Mouse (Mus musculus): ENCODE measurements around the gene Slc17a5. TPM values are rescaled to one million over a fixed set of nuclear protein-coding genes. Genes with fewer than 3 reads are reported as not detected.

The Slc17a5 gene
- polyA plus RNA-seq, 1 experiment from 2014 or later = 12.2 TPM

GRCm38 (mm10) chr9:78538421-78538820, 49.4 kb downstream of the Slc17a5 start:
- Histone ChIP-seq H3K36me3 (ENCODE audit: insufficient read depth) (no peaks in the 10 kb centered on the region), H3K4me1 (ENCODE audit: insufficient read depth) (no peaks in the 10 kb centered on the region), H3K27me3 (ENCODE audit: insufficient read depth, low read length) (no peaks in the 10 kb centered on the region), H3K27ac (ENCODE audit: low read depth) (no peak overlapping the region), H3K9ac (no peak overlapping the region), H3K9me3 (ENCODE audit: low read depth, low read length) (no peaks in the 10 kb centered on the region), H3K4me2 (no peak overlapping the region), H3K4me3 (ENCODE audit: low read depth, low read length) (no peak overlapping the region)
- DNase-seq (no peak), ATAC-seq (ENCODE audit: insufficient read depth) (no peak)
- TF ChIP-seq CTCF (IDR thresholded peaks at IDR 0.05; ENCODE audit: low read depth) = no peak
- 50% methylated on average over 6 of the region's 6 CpGs for WGBS

- DNase-seq (no peak), ATAC-seq (ENCODE audit: insufficient read depth) (no peak)
- TF ChIP-seq CTCF (IDR thresholded peaks at IDR 0.05; ENCODE audit: low read depth) = no peak
- Histone ChIP-seq H3K27me3 (ENCODE audit: insufficient read depth, low read length) (no peaks in the 10 kb centered on the region), H3K36me3 (ENCODE audit: insufficient read depth) (no peaks in the 10 kb centered on the region), H3K4me2 (no peak overlapping the region), H3K4me3 (ENCODE audit: low read depth, low read length) (no peak overlapping the region), H3K4me1 (ENCODE audit: insufficient read depth) (no peaks in the 10 kb centered on the region), H3K27ac (ENCODE audit: low read depth) (no peak overlapping the region), H3K9me3 (ENCODE audit: low read depth, low read length) (no peaks in the 10 kb centered on the region), H3K9ac (no peak overlapping the region)
- WGBS = 83% methylated on average over 9 of the region's 9 CpGs
Observed at GRCm38 (mm10) chr9:78537154-78537873, 50.5 kb downstream of the Slc17a5 start.

- no peak for ATAC-seq (ENCODE audit: insufficient read depth)
- DNase-seq = no peak
- Histone ChIP-seq H3K4me3 (ENCODE audit: low read depth, low read length) (no peak overlapping the region), H3K9ac (no peak overlapping the region), H3K27ac (ENCODE audit: low read depth) (no peak overlapping the region), H3K4me1 (ENCODE audit: insufficient read depth) (0 out of 2 replicates have a peak, but pooled peaks cover 7% of the 10 kb centered on the region), H3K9me3 (ENCODE audit: low read depth, low read length) (no peaks in the 10 kb centered on the region), H3K27me3 (ENCODE audit: insufficient read depth, low read length) (no peaks in the 10 kb centered on the region), H3K4me2 (no peak overlapping the region), H3K36me3 (ENCODE audit: insufficient read depth) (no peaks in the 10 kb centered on the region)
- no peak for TF ChIP-seq CTCF (IDR thresholded peaks at IDR 0.05; ENCODE audit: low read depth)
- 66% methylated on average over 7 of the region's 7 CpGs for WGBS
Observed at GRCm38 (mm10) chr9:78534606-78535005, 53.2 kb downstream of the Slc17a5 start.

GRCm38 (mm10) chr9:78533296-78533935, 54.4 kb downstream of the Slc17a5 start:
- Histone ChIP-seq H3K27ac (ENCODE audit: low read depth) (no peak overlapping the region), H3K4me1 (ENCODE audit: insufficient read depth) (0 out of 2 replicates have a peak, but pooled peaks cover 7% of the 10 kb centered on the region), H3K9me3 (ENCODE audit: low read depth, low read length) (no peaks in the 10 kb centered on the region), H3K27me3 (ENCODE audit: insufficient read depth, low read length) (no peaks in the 10 kb centered on the region), H3K4me2 (no peak overlapping the region), H3K36me3 (ENCODE audit: insufficient read depth) (no peaks in the 10 kb centered on the region), H3K9ac (no peak overlapping the region), H3K4me3 (ENCODE audit: low read depth, low read length) (no peak overlapping the region)
- ATAC-seq (ENCODE audit: insufficient read depth) (no peak), DNase-seq (peak; percentile 37)
- TF ChIP-seq CTCF (IDR thresholded peaks at IDR 0.05; ENCODE audit: low read depth) = no peak
- 71% methylated on average over 18 of the region's 18 CpGs for WGBS

GRCm38 (mm10) chr9:78532341-78532819, 55.5 kb downstream of the Slc17a5 start:
- Histone ChIP-seq H3K36me3 (ENCODE audit: insufficient read depth) (no peaks in the 10 kb centered on the region), H3K9ac (no peak overlapping the region), H3K9me3 (ENCODE audit: low read depth, low read length) (no peaks in the 10 kb centered on the region), H3K27me3 (ENCODE audit: insufficient read depth, low read length) (no peaks in the 10 kb centered on the region), H3K27ac (ENCODE audit: low read depth) (peak overlapping the region; percentile 58), H3K4me2 (no peak overlapping the region), H3K4me1 (ENCODE audit: insufficient read depth) (0 out of 2 replicates have a peak, but pooled peaks cover 7% of the 10 kb centered on the region), H3K4me3 (ENCODE audit: low read depth, low read length) (no peak overlapping the region)
- 42% methylated on average over 9 of the region's 9 CpGs for WGBS
- TF ChIP-seq CTCF (IDR thresholded peaks at IDR 0.05; ENCODE audit: low read depth) = no peak
- ATAC-seq (ENCODE audit: insufficient read depth) = no peak
- DNase-seq = peak; percentile 27

GRCm38 (mm10) chr9:78531816-78532215, 56.0 kb downstream of the Slc17a5 start:
- ATAC-seq (ENCODE audit: insufficient read depth) (no peak), DNase-seq (peak; percentile 80)
- Histone ChIP-seq H3K36me3 (ENCODE audit: insufficient read depth) (no peaks in the 10 kb centered on the region), H3K4me2 (no peak overlapping the region), H3K4me1 (ENCODE audit: insufficient read depth) (0 out of 2 replicates have a peak, but pooled peaks cover 7% of the 10 kb centered on the region), H3K4me3 (ENCODE audit: low read depth, low read length) (no peak overlapping the region), H3K27me3 (ENCODE audit: insufficient read depth, low read length) (no peaks in the 10 kb centered on the region), H3K9me3 (ENCODE audit: low read depth, low read length) (no peaks in the 10 kb centered on the region), H3K9ac (no peak overlapping the region), H3K27ac (ENCODE audit: low read depth) (peak overlapping the region; percentile 58)
- TF ChIP-seq CTCF (IDR thresholded peaks at IDR 0.05; ENCODE audit: low read depth) = no peak
- 10% methylated on average over 5 of the region's 5 CpGs for WGBS

- Histone ChIP-seq H3K27me3 (ENCODE audit: insufficient read depth, low read length) (no peaks in the 10 kb centered on the region), H3K4me2 (peak overlapping the region; percentile 85), H3K9me3 (ENCODE audit: low read depth, low read length) (no peaks in the 10 kb centered on the region), H3K4me1 (ENCODE audit: insufficient read depth) (0 out of 2 replicates have a peak, but pooled peaks cover 7% of the 10 kb centered on the region), H3K36me3 (ENCODE audit: insufficient read depth) (no peaks in the 10 kb centered on the region), H3K4me3 (ENCODE audit: low read depth, low read length) (peak overlapping the region; percentile 49), H3K9ac (peak overlapping the region; percentile 63), H3K27ac (ENCODE audit: low read depth) (peak overlapping the region; percentile 95)
- DNase-seq = peak; percentile 90
- WGBS = 1% methylated on average over 16 of the region's 16 CpGs
- TF ChIP-seq CTCF (IDR thresholded peaks at IDR 0.05; ENCODE audit: low read depth) = peak; percentile 96
- ATAC-seq (ENCODE audit: insufficient read depth) = peak; percentile 52
Observed at GRCm38 (mm10) chr9:78527767-78528381, 60.0 kb downstream of the Slc17a5 start.

All from lung, embryonic 14.5 days (tissue).